Mouse (Mus musculus) gastrocnemius, postnatal 14 days (tissue): ENCODE results near the gene Grm5. TPM values are rescaled to one million over a fixed set of nuclear protein-coding genes. Genes with fewer than 3 reads are reported as not detected.

Experiments
- DNase-seq: peaks from one replicate; pipeline ENCODE4 v3.0.0; 2021; ENCODE audit warnings: mixed read lengths
- intact Hi-C: fragments of 180-260 bp; cut with DNase I; formaldehyde crosslinking; loops from one replicate; pipeline ENCODE4 v1.15.1; 2025; ENCODE audit warnings: low total_unique reads
- total RNA-seq, 2 experiments: library from RNA; stranded (reverse); gene quantifications; 2 replicates each; pipeline ENCODE4 v1.2.3; 2021

Gene Grm5
- total RNA-seq, 2 experiments from 2014 or later = 0.04 TPM; not detected in 1

- DNase-seq = no peak
- intact Hi-C loops = no loop called here
Observed at GRCm38 (mm10) chr7:88128080-88128848, 544.3 kb downstream of the Grm5 start.

DNA sequence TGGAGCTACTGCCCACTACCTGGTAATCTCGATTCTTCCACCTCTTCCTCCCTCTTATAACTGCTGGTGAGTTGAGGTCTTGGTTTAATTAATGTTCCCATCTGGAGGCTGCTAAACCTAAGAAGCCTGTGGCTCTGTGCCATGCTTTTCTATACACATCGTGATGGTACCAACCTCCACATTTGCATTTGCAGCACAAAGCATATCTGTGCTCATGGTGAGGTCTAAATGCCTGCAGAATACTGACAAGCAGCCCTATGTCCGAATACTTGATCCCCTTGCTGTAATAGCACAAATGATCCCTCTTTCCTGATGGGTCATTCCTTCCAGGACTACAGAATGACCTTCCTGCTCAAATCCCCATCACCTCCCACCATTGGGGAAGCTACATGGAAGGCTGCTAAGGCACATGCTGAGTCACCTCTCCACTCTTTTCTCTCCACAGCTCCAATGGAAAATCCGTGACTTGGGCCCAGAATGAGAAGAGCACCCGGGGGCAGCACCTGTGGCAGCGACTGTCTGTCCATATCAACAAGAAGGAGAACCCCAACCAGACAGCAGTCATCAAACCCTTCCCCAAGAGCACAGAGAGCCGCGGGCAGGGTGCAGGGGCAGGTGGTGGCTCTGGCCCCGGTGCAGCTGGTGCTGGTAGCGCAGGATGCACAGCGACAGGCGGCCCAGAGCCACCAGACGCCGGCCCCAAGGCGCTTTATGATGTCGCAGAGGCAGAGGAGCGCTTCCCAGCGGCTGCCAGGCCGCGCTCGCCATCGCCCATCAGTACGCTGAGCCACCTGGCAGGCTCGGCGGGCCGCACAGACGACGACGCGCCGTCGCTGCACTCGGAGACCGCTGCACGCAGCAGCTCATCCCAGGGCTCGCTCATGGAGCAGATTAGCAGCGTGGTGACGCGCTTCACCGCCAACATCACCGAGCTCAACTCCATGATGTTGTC, 545.8 kb downstream of the Grm5 start:
- DNase-seq = peak; percentile 4
- intact Hi-C loops = no loop called here

GRCm38 (mm10) chr7:88130488-88130849, 546.5 kb downstream of the Grm5 start:
- intact Hi-C loops = no loop called here
- DNase-seq = no peak

DNA sequence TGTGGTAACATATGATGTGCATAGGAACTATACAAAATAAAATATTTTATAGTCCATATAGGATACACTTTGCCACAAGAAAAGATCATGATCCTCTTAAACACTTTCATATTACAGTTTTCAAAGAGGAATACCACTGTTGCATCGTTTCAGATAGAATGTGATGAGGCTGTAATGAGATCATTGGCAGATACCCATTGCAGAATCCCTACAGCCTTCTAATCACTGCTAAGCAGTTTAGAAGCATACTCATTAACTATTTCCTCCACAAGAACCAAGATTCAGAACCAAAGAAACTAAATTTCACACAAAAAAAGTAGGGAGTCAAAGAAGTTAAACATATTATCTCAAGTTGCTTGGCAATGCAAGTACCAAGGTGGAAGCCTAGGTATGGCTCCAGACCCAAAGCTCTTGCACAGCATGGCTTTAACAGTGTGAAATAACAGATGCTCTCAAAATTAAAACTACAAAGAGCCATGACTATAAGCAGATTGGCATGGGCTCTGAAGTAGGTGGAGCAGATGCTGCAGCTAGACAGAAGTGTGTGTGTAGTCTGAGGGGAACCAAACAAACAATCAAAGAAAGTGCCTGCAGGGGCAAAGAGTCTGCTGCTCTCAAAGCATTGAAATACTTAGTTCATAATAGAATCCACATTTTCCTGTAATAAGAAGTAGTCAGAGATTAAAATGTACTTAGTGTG, 575.7 kb downstream of the Grm5 start:
- no peak for DNase-seq
- intact Hi-C loops = no loop called here

- no peak for DNase-seq
- intact Hi-C loops = no loop called here
Observed at GRCm38 (mm10) chr7:88161586-88161985, 577.6 kb downstream of the Grm5 start.

Other genes starting within 250 kb of the Grm5 start
- gene Tyr, start 90.7 kb upstream of the Grm5 start, total RNA-seq = under 1 TPM in 1 of 2 experiments, not detected in 1; 0.10 TPM